Mouse (Mus musculus): ENCODE measurements around the gene Aox2.

- TF ChIP-seq CTCF (IDR thresholded peaks at IDR 0.05; ENCODE audit: low read depth, low read length) = no peak
- TF ChIP-seq POLR2AphosphoS5 (IDR thresholded peaks at IDR 0.05; ENCODE audit: insufficient replicate concordance, low read depth, low read length) = no peak
- TF ChIP-seq GATA1 (IDR thresholded peaks at IDR 0.05; ENCODE audit: borderline replicate concordance, low read length) = no peak
- TF ChIP-seq TAL1 (conservative IDR thresholded peaks at IDR 0.05; ENCODE audit: low read depth, low read length) = no peak
- no peak for TF ChIP-seq GATA2 (IDR thresholded peaks at IDR 0.05; ENCODE audit: borderline replicate concordance, low read depth, low read length)
Measured at GRCm38 (mm10) chr1:58408141-58408540, 130.0 kb downstream of the Aox2 start.

Data from G1E (cell line).